Mouse (Mus musculus): ENCODE measurements around the gene Dner.

DNA sequence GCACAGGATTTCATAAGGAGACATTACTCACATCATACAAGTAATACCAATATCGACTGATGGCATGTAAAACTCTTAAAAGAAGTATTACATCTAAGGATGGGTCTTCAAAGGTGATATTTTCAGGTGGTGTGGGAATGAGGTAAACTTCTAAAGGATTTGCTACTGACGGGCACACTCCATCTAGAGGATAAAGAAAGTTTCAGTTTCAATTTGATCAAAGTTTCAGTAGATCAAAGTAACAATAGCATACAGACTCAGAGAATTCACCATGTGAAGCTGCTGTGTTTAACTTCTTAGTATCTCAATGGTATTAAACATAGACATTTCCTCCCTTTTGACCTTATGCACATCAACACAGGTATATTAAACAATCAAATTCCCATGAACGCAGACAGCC, 46.1 kb upstream of the Dner start:
- TF ChIP-seq CTCF (IDR thresholded peaks at IDR 0.05; ENCODE audit: extremely low read depth, insufficient read length, insufficient replicate concordance, low read depth, low read length): no peak
- no peak for TF ChIP-seq POLR2A (IDR thresholded peaks at IDR 0.05; ENCODE audit: low read depth, low read length)
